Mouse (Mus musculus) embryonic facial prominence, embryonic 10.5 days (tissue): ENCODE data around the gene Myo10. TPM values are rescaled to one million over a fixed set of nuclear protein-coding genes. Genes with fewer than 3 reads are reported as not detected.

Source experiments
- polyA plus RNA-seq: library from polyadenylated mRNA; unstranded; fragments of >200 nt; fragmentation: Nextera tagmentation; extraction: Ambion mirVana; gene quantifications from 2 replicates; pipeline ENCODE4 v1.2.1, GENCODE M21; 2016

Myo10 gene
- polyA plus RNA-seq, 1 experiment from 2014 or later: 44.2 TPM

Other genes starting within 250 kb of the Myo10 start
- 48.4 and 50.7 TPM in 2 replicates for gene Basp1, start 208.8 kb upstream of the Myo10 start, polyA plus RNA-seq
- 2.2 and 2.5 TPM in 2 replicates for gene Retreg1, start 220.7 kb downstream of the Myo10 start, polyA plus RNA-seq